Mouse (Mus musculus) forebrain, embryonic 13.5 days (tissue): ENCODE results near the gene Nmt1. TPM values are rescaled to one million over a fixed set of nuclear protein-coding genes. Genes with fewer than 3 reads are reported as not detected.

Experiments
- ATAC-seq: fragments of 200-750 bp; cut with Nextera tagmentation; 2 replicates; pipeline ENCODE4 v1.8.0; 2017
- H3K27ac ChIP-seq: fragments of 300-500 bp; sonication (generic); 2 replicates; pipeline ENCODE4 v1.5.1; 2015; ENCODE audit warnings: inconsistent platforms, mild to moderate bottlenecking, moderate library complexity
- H3K27me3 ChIP-seq: fragments of 300-500 bp; sonication (generic); 2 replicates; pipeline ENCODE4 v1.6.1; 2015; ENCODE audit warnings: mild to moderate bottlenecking, inconsistent platforms
- H3K36me3 ChIP-seq: fragments of 300-500 bp; sonication (generic); 2 replicates; pipeline ENCODE4 v1.6.1; 2015; ENCODE audit warnings: mild to moderate bottlenecking, inconsistent platforms; ENCODE audit not compliant: poor library complexity, severe bottlenecking
- H3K4me1 ChIP-seq: fragments of 300-500 bp; sonication (generic); 2 replicates; pipeline ENCODE4 v1.6.1; 2015; ENCODE audit warnings: inconsistent platforms
- H3K4me2 ChIP-seq: fragments of 300-500 bp; sonication (generic); 2 replicates; pipeline ENCODE4 v1.6.1; 2015; ENCODE audit warnings: inconsistent platforms, mild to moderate bottlenecking, moderate library complexity
- H3K4me3 ChIP-seq: fragments of 300-500 bp; sonication (generic); 2 replicates; pipeline ENCODE4 v1.5.1; 2015; ENCODE audit warnings: mild to moderate bottlenecking, inconsistent platforms
- H3K9ac ChIP-seq: fragments of 300-500 bp; sonication (generic); 2 replicates; pipeline ENCODE4 v1.6.1; 2015; ENCODE audit warnings: mild to moderate bottlenecking, inconsistent platforms
- H3K9me3 ChIP-seq: fragments of 300-500 bp; sonication (generic); replicated peaks from 2 replicates; pipeline ENCODE4 v1.6.1; 2016; ENCODE audit warnings: inconsistent platforms
- WGBS: fragments of 180-500 bp; shearing (Covaris S2); methylation state at CpG from one replicate; pipeline ENCODE4 v1.1.7; 2015; 5-methylcytosine and 5-hydroxymethylcytosine counted together
- polyA plus RNA-seq: library from polyadenylated mRNA; unstranded; fragments of >200 nt; fragmentation: Nextera tagmentation; extraction: Ambion mirVana; gene quantifications from 2 replicates; pipeline ENCODE4 v1.2.1, GENCODE M21; 2015

Nmt1 gene
- polyA plus RNA-seq, 1 experiment from 2014 or later = 53.9 TPM

DNA sequence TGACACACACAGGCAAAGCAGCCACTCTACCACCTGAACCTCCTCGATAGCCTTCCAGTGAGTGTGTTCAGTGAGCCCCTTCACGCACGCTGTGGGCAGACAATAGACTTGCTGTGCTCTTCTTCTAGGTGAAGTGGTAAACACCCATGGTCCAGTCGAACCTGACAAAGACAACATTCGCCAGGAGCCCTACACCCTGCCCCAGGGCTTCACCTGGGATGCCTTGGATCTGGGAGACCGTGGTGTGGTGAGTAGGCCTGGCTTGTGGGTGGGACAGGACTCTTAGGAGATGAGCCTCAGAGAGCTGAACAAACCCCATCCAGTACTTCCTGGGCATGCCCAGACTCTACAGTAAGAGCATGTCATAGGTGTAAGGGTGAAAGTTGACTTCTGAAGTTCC lies 24.1 kb downstream of the Nmt1 start:
- no peak overlapping the region for H3K4me2 ChIP-seq
- H3K9ac ChIP-seq = no peak overlapping the region
- H3K4me1 ChIP-seq = no peaks in the 10 kb centered on the region
- H3K27me3 ChIP-seq = no peaks in the 10 kb centered on the region
- H3K36me3 ChIP-seq = peaks cover 72% of the 10 kb centered on the region
- no peak for ATAC-seq
- no peak overlapping the region for H3K4me3 ChIP-seq
- no peak overlapping the region for H3K27ac ChIP-seq
- H3K9me3 ChIP-seq = no peaks in the 10 kb centered on the region
- WGBS = 86% methylated on average over 6 of the region's 6 CpGs

DNA sequence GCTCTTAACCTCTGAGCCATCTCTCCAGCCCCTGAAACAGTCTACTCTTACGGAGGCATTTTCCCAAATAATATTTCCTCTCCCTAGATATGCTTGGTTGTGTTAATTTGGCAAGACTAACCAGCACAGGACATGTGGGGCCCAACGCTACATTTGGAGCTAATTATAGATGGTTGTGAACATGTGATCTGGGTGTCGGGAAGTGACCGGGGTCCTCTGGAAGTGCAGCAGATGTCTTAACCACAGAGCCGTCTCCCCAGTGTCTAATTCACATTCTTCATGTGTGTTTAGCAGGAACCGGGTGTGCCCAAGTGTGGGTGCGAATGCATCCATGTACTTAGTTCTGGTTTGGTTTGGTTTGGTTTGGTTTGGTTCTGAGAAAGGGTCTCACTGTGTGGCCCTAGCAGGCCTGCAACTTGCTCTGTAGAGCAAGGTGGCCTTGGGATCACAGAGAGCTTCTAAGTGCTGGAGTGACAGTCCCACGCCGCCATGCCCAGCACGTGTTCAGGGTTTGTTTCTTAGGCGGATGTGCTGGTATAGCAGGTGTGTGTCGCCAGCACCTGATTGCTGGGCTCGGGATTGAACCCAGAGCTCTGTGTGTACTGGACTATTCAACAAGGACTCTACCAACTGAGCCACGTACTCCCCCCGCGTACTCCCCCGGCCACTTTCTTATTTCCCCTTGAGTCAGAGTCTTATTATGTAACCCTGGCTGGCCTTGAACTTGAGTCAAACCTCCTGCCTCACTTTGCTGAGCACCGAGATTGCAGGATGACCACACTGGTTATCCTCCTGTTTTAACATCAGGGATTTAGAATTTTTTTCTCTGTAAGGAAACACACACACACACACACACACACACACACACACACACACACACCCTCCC lies 25.4 kb downstream of the Nmt1 start:
- H3K4me3 ChIP-seq = no peak overlapping the region
- H3K9ac ChIP-seq = no peak overlapping the region
- ATAC-seq = no peak
- no peaks in the 10 kb centered on the region for H3K9me3 ChIP-seq
- H3K4me2 ChIP-seq = no peak overlapping the region
- peaks cover 78% of the 10 kb centered on the region for H3K36me3 ChIP-seq
- H3K27ac ChIP-seq = no peak overlapping the region
- 93% methylated on average over 18 of the region's 18 CpGs for WGBS
- no peaks in the 10 kb centered on the region for H3K27me3 ChIP-seq
- no peaks in the 10 kb centered on the region for H3K4me1 ChIP-seq

DNA sequence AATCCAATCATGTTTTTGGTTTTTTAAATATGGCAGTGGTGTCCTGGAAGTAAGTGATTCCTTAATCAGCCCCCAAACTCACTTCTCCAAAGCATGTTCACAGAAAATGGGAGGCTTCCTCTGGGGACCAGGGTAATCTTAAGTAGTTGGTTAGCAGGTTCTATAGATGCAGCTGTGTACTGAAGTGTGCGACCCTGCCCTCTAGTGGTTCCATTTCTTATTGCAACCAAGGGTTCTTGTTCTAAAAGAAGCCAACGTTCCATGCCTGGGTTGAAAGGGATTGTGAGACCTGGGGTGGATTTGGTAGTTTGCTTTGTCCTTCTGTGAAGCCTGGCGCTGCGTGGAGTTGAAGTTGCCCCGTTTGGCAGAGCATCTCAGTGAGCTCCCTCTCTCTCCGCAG lies 26.8 kb downstream of the Nmt1 start:
- WGBS = 42% methylated on average over 6 of the region's 6 CpGs
- Histone ChIP-seq H3K9me3 (no peaks in the 10 kb centered on the region), H3K9ac (no peak overlapping the region), H3K36me3 (peaks cover 88% of the 10 kb centered on the region), H3K4me2 (no peak overlapping the region), H3K27ac (no peak overlapping the region), H3K4me3 (no peak overlapping the region), H3K27me3 (no peaks in the 10 kb centered on the region), H3K4me1 (no peaks in the 10 kb centered on the region)
- no peak; the same call in 1 of the 2 replicates for ATAC-seq

DNA sequence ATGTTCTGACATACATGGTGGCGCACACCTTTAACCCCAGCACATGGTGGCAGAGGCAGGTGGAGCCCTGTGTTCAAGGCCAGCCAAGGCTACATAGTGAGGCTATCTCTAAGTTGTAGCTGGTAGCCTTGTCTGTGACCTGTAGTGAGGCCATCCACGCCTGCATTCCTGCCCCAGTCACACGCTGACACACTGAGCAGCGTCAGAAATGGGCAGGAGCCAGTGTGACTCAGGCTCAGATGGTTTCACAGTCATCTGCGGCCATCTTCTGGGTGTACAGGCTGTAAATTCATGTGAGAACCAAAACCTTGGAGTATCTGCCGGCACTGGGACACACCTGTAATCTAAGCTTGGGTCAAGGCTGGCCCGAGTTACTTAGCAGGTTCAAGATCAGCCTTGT lies 28.6 kb downstream of the Nmt1 start:
- Histone ChIP-seq H3K4me3 (no peak overlapping the region), H3K4me2 (no peak overlapping the region), H3K36me3 (peaks cover 90% of the 10 kb centered on the region), H3K27me3 (no peaks in the 10 kb centered on the region), H3K4me1 (no peaks in the 10 kb centered on the region), H3K27ac (no peak overlapping the region), H3K9ac (no peak overlapping the region), H3K9me3 (no peaks in the 10 kb centered on the region)
- no peak for ATAC-seq
- 96% methylated on average over 7 of the region's 7 CpGs for WGBS

DNA sequence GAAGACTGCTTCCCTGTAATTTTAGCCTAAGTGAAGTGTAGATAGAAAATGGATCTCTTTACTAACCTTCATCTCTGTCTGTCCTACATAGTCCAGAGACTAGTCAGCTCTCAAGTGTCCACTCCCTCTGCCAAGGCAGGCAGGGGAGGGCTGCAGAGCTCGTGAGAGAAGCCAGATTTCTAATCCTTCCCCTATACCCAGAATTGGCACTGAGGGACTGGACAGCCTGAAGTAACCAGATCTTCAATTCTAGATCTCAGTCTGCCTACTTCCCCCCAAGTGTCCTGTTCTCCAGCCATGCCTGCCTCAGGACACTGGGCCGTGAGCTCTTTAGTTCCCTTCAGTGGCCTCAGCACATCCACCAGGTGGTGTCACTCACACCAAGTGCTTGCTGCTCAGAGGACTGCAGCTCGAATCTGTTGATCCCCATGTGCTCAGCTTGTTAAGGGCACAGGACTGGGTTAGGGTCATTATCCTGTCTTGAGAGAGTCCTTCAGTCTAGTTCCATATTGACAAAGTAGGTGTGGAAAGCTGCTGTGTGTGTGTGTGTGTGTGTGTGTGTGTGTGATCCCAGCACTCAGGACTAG lies 30.6 kb downstream of the Nmt1 start:
- Histone ChIP-seq H3K4me1 (no peaks in the 10 kb centered on the region), H3K36me3 (peaks cover 86% of the 10 kb centered on the region), H3K27ac (no peak overlapping the region), H3K9ac (no peak overlapping the region), H3K4me3 (no peak overlapping the region), H3K27me3 (no peaks in the 10 kb centered on the region), H3K9me3 (no peaks in the 10 kb centered on the region), H3K4me2 (no peak overlapping the region)
- WGBS = 86% methylated on average over 3 of the region's 3 CpGs
- ATAC-seq = no peak

DNA sequence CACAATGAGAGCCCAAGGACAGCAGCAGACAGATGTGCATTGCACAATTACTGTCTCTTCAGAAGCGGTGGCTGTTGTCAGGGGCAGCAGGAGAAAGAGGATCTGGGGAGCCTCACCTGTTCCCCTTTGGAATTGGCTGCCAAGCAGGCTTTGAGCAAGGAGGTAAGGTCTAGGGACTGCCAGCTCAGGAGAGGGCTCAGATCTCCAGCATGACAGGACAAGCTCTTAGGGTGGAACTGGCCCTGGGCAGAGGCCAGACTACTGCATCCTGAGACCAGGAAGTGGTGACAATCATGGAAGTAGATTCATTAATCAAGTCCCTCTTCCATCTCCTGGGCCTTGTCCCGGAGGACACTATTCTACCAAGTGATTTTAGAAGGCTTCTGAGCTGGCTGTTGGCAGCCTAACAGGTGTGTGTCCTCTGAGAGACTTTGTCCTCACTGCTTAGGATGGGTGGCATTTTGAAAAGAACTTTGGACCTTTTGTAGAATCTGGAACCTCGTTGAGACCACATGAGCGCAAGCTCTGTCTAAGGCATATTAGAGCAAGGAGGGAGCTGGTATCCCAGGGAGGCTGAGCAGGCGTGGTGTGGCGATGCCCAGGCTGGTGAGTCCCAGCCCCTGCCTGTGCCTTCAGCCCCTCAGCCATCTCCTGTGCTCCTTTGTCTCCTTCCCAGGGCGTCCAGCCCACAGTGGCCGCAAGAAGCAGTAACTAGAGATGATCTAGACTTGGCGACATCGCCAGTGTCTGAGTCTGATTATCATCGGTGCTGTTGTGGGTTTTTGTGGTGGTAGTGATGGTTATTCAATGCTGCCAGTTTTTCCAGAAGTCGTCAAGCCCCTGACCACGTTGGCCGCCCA lies 38.4 kb downstream of the Nmt1 start:
- H3K9ac ChIP-seq = no peak overlapping the region
- H3K9me3 ChIP-seq = no peaks in the 10 kb centered on the region
- WGBS = 94% methylated on average over 14 of the region's 14 CpGs
- no peak overlapping the region for H3K27ac ChIP-seq
- peaks cover 88% of the 10 kb centered on the region for H3K36me3 ChIP-seq
- H3K4me2 ChIP-seq = no peak overlapping the region
- no peak overlapping the region for H3K4me3 ChIP-seq
- no peaks in the 10 kb centered on the region for H3K4me1 ChIP-seq
- no peak for ATAC-seq
- no peaks in the 10 kb centered on the region for H3K27me3 ChIP-seq

DNA sequence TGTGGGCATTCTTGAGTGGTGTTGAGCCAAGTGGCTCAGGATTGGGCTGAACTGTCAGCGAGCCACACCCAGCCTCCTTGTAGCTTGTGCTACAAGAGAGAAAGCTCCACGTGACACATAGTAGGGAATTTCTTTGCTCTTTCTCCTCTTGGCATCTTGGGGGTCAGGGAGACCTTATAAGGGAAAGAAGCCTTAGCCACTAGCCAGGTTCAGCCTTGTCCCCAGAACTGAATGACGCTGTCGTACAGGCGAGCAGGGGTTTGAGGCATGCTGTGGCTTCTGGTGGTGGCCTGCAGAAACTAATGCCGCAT lies 39.0 kb downstream of the Nmt1 start:
- Histone ChIP-seq H3K36me3 (peaks cover 82% of the 10 kb centered on the region), H3K4me3 (no peak overlapping the region), H3K27me3 (no peaks in the 10 kb centered on the region), H3K9me3 (no peaks in the 10 kb centered on the region), H3K4me2 (no peak overlapping the region), H3K27ac (no peak overlapping the region), H3K4me1 (no peaks in the 10 kb centered on the region), H3K9ac (no peak overlapping the region)
- WGBS = 95% methylated on average over 6 of the region's 6 CpGs
- ATAC-seq = no peak

DNA sequence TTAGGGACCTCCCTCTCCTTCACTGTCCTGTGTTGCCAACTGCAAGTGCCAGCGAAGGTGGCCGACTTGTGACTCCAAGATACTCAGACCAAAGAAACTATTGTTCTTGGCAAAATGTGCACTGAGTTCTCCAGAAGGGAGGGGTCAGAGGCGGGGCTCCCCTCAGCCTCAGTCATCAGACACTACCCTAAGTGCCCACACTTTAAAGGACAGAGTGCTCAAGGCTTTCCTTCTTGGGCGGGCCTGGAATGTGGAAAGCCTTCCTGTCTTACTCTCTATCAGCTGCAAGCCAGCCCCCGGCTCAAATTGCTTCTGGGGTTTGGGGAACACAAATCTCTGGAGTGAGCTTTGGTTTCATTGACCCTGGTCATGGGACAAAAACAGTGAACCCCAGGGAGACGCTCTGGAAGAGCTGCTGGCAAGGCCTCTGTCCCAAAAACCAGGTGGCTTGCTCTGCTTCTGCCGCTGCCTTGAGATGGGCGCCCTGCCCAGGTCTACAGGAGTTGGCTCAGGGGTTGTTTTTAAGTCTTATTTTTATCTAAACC lies 39.5 kb downstream of the Nmt1 start:
- H3K27me3 ChIP-seq = no peaks in the 10 kb centered on the region
- WGBS = 90% methylated on average over 8 of the region's 8 CpGs
- no peaks in the 10 kb centered on the region for H3K4me1 ChIP-seq
- no peaks in the 10 kb centered on the region for H3K9me3 ChIP-seq
- H3K36me3 ChIP-seq = peaks cover 78% of the 10 kb centered on the region
- no peak overlapping the region for H3K4me3 ChIP-seq
- ATAC-seq = no peak
- no peak overlapping the region for H3K4me2 ChIP-seq
- H3K9ac ChIP-seq = no peak overlapping the region
- H3K27ac ChIP-seq = no peak overlapping the region

DNA sequence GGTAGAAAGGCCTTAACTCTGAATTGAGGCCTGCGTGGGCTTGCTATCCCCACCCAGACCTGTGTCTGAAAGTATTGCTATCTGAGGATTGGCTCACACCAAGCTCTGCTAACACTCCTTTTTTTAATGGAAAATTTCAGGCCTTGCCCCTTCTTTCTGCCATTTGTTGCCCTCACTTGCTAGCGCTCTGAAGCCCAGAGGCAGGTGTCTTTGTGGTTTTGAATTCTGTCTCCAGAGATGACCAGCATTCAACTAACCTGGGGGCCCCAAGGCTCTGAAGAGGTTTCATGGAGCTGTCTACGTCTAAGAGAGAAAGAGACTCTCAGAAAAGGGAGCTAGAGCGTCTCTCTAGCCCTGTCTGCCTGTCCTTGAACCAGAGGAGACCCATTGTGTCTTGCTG lies 40.3 kb downstream of the Nmt1 start:
- H3K9ac ChIP-seq = no peak overlapping the region
- H3K36me3 ChIP-seq = peaks cover 73% of the 10 kb centered on the region
- no peaks in the 10 kb centered on the region for H3K27me3 ChIP-seq
- no peaks in the 10 kb centered on the region for H3K9me3 ChIP-seq
- no peak for ATAC-seq
- H3K4me3 ChIP-seq = no peak overlapping the region
- H3K4me1 ChIP-seq = no peaks in the 10 kb centered on the region
- H3K4me2 ChIP-seq = no peak overlapping the region
- no peak overlapping the region for H3K27ac ChIP-seq
- WGBS = 88% methylated on average over 4 of the region's 4 CpGs

DNA sequence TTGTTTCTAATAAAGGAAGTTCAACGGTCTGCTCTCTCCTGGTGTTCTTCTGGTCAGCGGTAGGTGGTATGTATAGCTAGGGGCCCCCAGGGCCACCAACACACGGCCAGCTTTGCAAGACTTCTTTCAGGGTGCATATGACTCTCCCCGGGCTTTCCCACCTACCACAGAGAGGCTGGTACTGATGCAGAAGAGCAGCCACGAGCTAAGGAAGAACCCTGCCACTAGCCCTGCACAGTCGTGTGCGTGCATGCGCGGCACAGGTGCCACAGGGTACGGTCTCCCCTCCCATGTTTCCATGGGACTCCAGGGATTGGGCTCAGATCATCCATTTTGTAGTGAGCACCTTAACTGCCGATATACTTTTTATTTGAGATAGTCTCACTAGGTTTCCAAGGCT lies 40.9 kb downstream of the Nmt1 start:
- no peak overlapping the region for H3K4me3 ChIP-seq
- ATAC-seq = no peak
- no peak overlapping the region for H3K4me2 ChIP-seq
- no peak overlapping the region for H3K27ac ChIP-seq
- H3K9me3 ChIP-seq = no peaks in the 10 kb centered on the region
- no peaks in the 10 kb centered on the region for H3K4me1 ChIP-seq
- no peak overlapping the region for H3K9ac ChIP-seq
- 93% methylated on average over 11 of the region's 11 CpGs for WGBS
- H3K36me3 ChIP-seq = peaks cover 67% of the 10 kb centered on the region
- H3K27me3 ChIP-seq = no peaks in the 10 kb centered on the region

DNA sequence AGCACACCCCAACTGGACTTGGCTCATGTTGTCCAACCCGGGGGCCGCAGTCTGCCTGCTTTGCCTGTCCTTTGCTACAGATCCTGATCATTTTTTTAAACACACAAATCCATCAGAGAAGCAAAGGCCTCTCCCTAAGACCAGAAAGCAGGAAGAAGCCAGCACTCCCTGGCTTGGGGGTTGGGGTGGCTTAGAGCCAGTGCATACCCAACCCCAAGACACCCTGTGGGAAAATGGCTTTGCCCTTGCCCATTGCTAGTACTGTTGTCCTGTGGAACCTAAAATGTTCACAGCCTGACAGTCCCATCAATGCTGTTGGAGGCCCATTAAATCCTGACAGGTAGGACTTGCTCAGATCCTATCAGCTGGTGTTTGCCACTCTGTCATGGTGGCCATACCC lies 41.7 kb downstream of the Nmt1 start:
- no peaks in the 10 kb centered on the region for H3K27me3 ChIP-seq
- no peak for ATAC-seq
- WGBS = 95% methylated on average over 2 of the region's 2 CpGs
- H3K27ac ChIP-seq = no peak overlapping the region
- H3K36me3 ChIP-seq = peaks cover 59% of the 10 kb centered on the region
- no peak overlapping the region for H3K9ac ChIP-seq
- no peak overlapping the region for H3K4me2 ChIP-seq
- H3K9me3 ChIP-seq = no peaks in the 10 kb centered on the region
- H3K4me3 ChIP-seq = no peak overlapping the region
- no peaks in the 10 kb centered on the region for H3K4me1 ChIP-seq

DNA sequence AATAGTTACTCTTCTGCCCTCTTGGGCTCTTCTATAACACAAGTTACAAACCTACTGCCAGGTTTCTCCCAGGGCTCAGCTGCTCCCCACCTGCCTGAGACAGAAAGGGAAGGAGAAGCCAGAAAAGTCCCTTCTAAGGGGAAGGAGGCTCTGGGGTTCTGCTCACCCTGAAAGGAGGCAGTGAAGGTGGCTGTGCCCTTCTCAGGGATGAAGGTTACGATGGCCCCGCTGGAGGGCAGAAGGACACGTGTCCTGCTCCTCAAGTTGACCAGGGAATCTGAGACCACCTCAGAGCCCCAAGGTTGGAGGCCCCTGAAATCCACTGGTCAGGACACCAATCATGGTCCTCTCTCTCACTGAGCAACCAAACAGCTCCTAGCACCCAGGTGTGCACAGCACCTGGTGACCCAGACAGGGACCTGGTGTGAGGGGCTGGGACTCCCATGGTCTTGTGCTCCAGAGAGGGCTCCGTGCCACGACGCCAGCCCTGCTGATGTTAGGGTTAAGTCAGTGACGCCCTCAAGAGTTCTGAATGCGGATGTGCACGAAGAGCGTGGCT lies 42.4 kb downstream of the Nmt1 start:
- no peaks in the 10 kb centered on the region for H3K4me1 ChIP-seq
- H3K27ac ChIP-seq = no peak overlapping the region
- 94% methylated on average over 10 of the region's 10 CpGs for WGBS
- H3K9ac ChIP-seq = no peak overlapping the region
- no peaks in the 10 kb centered on the region for H3K27me3 ChIP-seq
- no peak overlapping the region for H3K4me3 ChIP-seq
- no peak overlapping the region for H3K4me2 ChIP-seq
- ATAC-seq = no peak
- H3K9me3 ChIP-seq = no peaks in the 10 kb centered on the region
- H3K36me3 ChIP-seq = peaks cover 54% of the 10 kb centered on the region
